Mouse (Mus musculus): ENCODE measurements around the gene Lrmda.

DNA sequence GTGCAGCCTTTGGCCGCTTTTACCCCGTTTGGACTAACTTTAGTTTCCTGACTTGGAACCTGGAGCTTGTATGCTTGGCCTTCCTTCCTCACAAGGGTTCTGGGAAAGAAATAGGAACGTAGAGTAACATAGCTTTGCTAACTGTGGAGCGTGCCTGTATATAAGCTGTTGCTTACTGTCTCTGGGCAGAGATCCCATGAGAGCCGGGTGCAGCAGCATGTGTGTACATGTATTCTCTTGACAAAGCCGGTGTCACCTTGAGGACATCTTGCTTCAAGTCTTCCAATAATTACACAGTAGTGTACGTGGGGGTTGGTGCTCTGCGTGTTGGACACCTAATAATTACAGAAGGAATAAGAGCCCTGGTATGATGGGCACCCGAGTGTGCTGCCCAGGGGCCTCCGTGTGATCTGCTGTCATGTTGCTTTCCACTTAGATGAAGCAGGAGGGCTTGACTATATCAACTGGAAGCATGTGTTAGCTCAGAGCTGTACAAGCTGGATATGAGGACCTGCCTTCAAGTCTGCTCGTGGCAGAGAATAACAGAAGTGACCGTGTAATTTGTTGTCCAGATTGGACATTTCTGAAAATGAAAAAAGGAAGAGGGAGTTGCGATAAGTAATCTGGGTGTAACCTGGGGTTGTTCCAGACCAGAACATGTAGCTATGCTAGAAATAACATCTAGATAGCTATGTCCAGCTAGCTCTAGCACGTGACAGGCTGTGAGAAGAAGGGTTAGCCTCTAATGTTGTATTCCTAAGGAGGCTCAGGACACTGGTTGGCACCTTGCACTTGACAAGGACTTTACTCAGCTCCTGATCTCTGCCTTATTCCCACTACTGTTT lies 82.7 kb downstream of the Lrmda start:
- TF ChIP-seq POLR2A (IDR thresholded peaks at IDR 0.05; ENCODE audit: low read depth, low read length) (no peak), CTCF (IDR thresholded peaks at IDR 0.05; ENCODE audit: borderline replicate concordance, insufficient read depth, low read length) (no peak)
